ENCODE assay signal across 8 mouse cellular contexts in genomic region chr11:114477365-114477764, GRCm38 (mm10).
DNase-seq lines count a peak whose midpoint lies in the region; ATAC-seq and TF ChIP-seq lines count a peak whose summit lies in the region.

No protein-coding gene starts in this region.

- WGBS in forebrain, embryonic 10.5 days = 67% methylated on average over 3 of the region's 3 CpGs
- WGBS in forebrain, embryonic 16.5 days = 76% methylated on average over 3 of the region's 3 CpGs
- 50% methylated on average over 3 of the region's 3 CpGs for WGBS in liver, postnatal 0 days (ENCODE audit: insufficient replicate concordance)
- 53% methylated on average over 3 of the region's 3 CpGs for WGBS in liver, embryonic 12.5 days (ENCODE audit: insufficient replicate concordance)
- WGBS in bone marrow, adult 2 months = 72% methylated on average over 3 of the region's 3 CpGs

- H3K9me3 ChIP-seq in forebrain, embryonic 10.5 days = no peaks in the 10 kb centered on the region
- no peaks in the 10 kb centered on the region for H3K9me3 ChIP-seq in forebrain, embryonic 16.5 days (ENCODE audit: control insufficient read depth, low read length)
- no peaks in the 10 kb centered on the region for H3K9me3 ChIP-seq in liver, postnatal 0 days (ENCODE audit: low read length)
- H3K9me3 ChIP-seq in liver, embryonic 12.5 days (replicated peaks) = no peaks in the 10 kb centered on the region

- peak; percentile 53 for TF ChIP-seq CTCF in liver, postnatal 0 days (IDR thresholded peaks at IDR 0.05; ENCODE audit: low read depth)
- TF ChIP-seq CTCF in bone marrow, adult 2 months (IDR thresholded peaks at IDR 0.05; ENCODE audit: control insufficient read depth, insufficient read depth, low read length) = peak; percentile 26; the same call in 1 of the 2 replicates

- TF ChIP-seq POLR2A in bone marrow, adult 2 months (IDR thresholded peaks at IDR 0.05; ENCODE audit: borderline replicate concordance, control insufficient read depth, low read depth, low read length) = no peak

- peak; percentile 37 for DNase-seq in forebrain, embryonic 10.5 days (ENCODE audit: extremely low spot score, low spot score)
- DNase-seq in liver, postnatal 0 days = no peak
- DNase-seq in heart, adult 18-20 months = no peak
- no peak for DNase-seq in right cerebral cortex, postnatal 10 days (ENCODE audit: low spot score in 2 of 2)

- ATAC-seq in forebrain, embryonic 16.5 days = no peak
- ATAC-seq in liver, postnatal 0 days = no peak
- ATAC-seq in liver, embryonic 12.5 days = no peak
- peak; percentile 80 for ATAC-seq in megakaryocyte-erythroid progenitor cell, adult 5-6 weeks (replicated peaks; ENCODE audit: low FRiP score, low TSS enrichment, poor library complexity, severe bottlenecking)

- no peak overlapping the region for H3K9ac ChIP-seq in forebrain, embryonic 16.5 days (replicated peaks; ENCODE audit: low read depth, low read length)
- no peak overlapping the region for H3K9ac ChIP-seq in liver, postnatal 0 days (replicated peaks)
- H3K9ac ChIP-seq in liver, embryonic 12.5 days = no peak overlapping the region

- H3K4me3 ChIP-seq in forebrain, embryonic 10.5 days = no peak overlapping the region
- H3K4me3 ChIP-seq in forebrain, embryonic 16.5 days (replicated peaks; ENCODE audit: low read length) = no peak overlapping the region
- H3K4me3 ChIP-seq in liver, postnatal 0 days (ENCODE audit: low read depth, low read length) = no peak overlapping the region
- no peak overlapping the region for H3K4me3 ChIP-seq in liver, embryonic 12.5 days
- H3K4me3 ChIP-seq in bone marrow, adult 2 months (replicated peaks; ENCODE audit: control insufficient read depth, low read depth, low read length) = no peak overlapping the region

- H3K4me1 ChIP-seq in forebrain, embryonic 10.5 days = peaks cover 56% of the 10 kb centered on the region
- peaks cover 15% of the 10 kb centered on the region for H3K4me1 ChIP-seq in forebrain, embryonic 16.5 days (replicated peaks; ENCODE audit: control insufficient read depth, insufficient read depth, low read length)
- no peaks in the 10 kb centered on the region for H3K4me1 ChIP-seq in liver, postnatal 0 days (ENCODE audit: insufficient read depth)
- H3K4me1 ChIP-seq in liver, embryonic 12.5 days = 0 out of 2 replicates have a peak, but pooled peaks cover 3% of the 10 kb centered on the region
- no peaks in the 10 kb centered on the region; the same call in 1 of the 2 replicates for H3K4me1 ChIP-seq in bone marrow, adult 2 months (ENCODE audit: control insufficient read depth, insufficient read depth, low read length)

- TF ChIP-seq EP300 in liver, postnatal 0 days (IDR thresholded peaks at IDR 0.05; ENCODE audit: low read depth) = no peak

- H3K36me3 ChIP-seq in forebrain, embryonic 10.5 days (replicated peaks) = no peaks in the 10 kb centered on the region
- no peaks in the 10 kb centered on the region for H3K36me3 ChIP-seq in forebrain, embryonic 16.5 days (ENCODE audit: control insufficient read depth, insufficient read depth)
- no peaks in the 10 kb centered on the region for H3K36me3 ChIP-seq in liver, postnatal 0 days (replicated peaks; ENCODE audit: insufficient read depth, low read length)
- no peaks in the 10 kb centered on the region for H3K36me3 ChIP-seq in liver, embryonic 12.5 days

- no peak overlapping the region for H3K4me2 ChIP-seq in forebrain, embryonic 16.5 days (ENCODE audit: low read length)
- H3K4me2 ChIP-seq in liver, postnatal 0 days (ENCODE audit: low read depth, low read length) = no peak overlapping the region
- no peak overlapping the region for H3K4me2 ChIP-seq in liver, embryonic 12.5 days

- no peak overlapping the region for H3K27ac ChIP-seq in forebrain, embryonic 10.5 days
- H3K27ac ChIP-seq in forebrain, embryonic 16.5 days (ENCODE audit: low read length) = no peak overlapping the region
- H3K27ac ChIP-seq in liver, postnatal 0 days (ENCODE audit: low read depth) = no peak overlapping the region
- no peak overlapping the region for H3K27ac ChIP-seq in liver, embryonic 12.5 days
- no peak overlapping the region for H3K27ac ChIP-seq in bone marrow, adult 2 months (ENCODE audit: control insufficient read depth, insufficient read depth, low read depth, low read length, poor library complexity)

- peaks cover 34% of the 10 kb centered on the region for H3K27me3 ChIP-seq in forebrain, embryonic 10.5 days (ENCODE audit: poor library complexity, severe bottlenecking)
- H3K27me3 ChIP-seq in forebrain, embryonic 16.5 days (replicated peaks; ENCODE audit: control insufficient read depth, insufficient read depth, low read length) = no peaks in the 10 kb centered on the region
- H3K27me3 ChIP-seq in liver, postnatal 0 days (ENCODE audit: insufficient read depth, low read length) = 0 out of 2 replicates have a peak, but pooled peaks cover 3% of the 10 kb centered on the region
- H3K27me3 ChIP-seq in liver, embryonic 12.5 days (replicated peaks) = peaks cover 16% of the 10 kb centered on the region
